Mouse (Mus musculus) C2C12 (cell line): ENCODE results near the gene Tpcn2.

ENCODE experiments used
- CTCF ChIP-seq: IDR thresholded peaks from one replicate; pipeline ENCODE4 v1.5.1; 2011; ENCODE audit not compliant: control insufficient read depth, insufficient read depth, insufficient read length
- MYOD1 ChIP-seq: IDR thresholded peaks from one replicate; pipeline ENCODE4 v1.6.1; 2011; ENCODE audit warnings: low read depth; ENCODE audit not compliant: control insufficient read depth, insufficient read length

- TF ChIP-seq CTCF (no peak), MYOD1 (no peak)
Measured at GRCm38 (mm10) chr7:145287410-145287809, 3.6 kb upstream of the Tpcn2 start.
